Mouse (Mus musculus) cerebellum, adult 2 months (tissue): ENCODE data around the gene Nphp4. TPM values are rescaled to one million over a fixed set of nuclear protein-coding genes. Genes with fewer than 3 reads are reported as not detected.

Experiments used
- DNase-seq, 2 experiments: peaks; one replicate each; pipeline ENCODE4 v3.0.0; 2021
- H3K27ac ChIP-seq: fragments of 200-500 bp; 2 replicates; pipeline ENCODE4 v1.5.1; 2012; ENCODE audit warnings: low read length, control low read depth, inconsistent platforms; ENCODE audit not compliant: insufficient read depth
- H3K27me3 ChIP-seq: fragments of 200-500 bp; 2 replicates; pipeline ENCODE4 v1.6.1; 2012; ENCODE audit warnings: inconsistent platforms, mild to moderate bottlenecking, low read length, moderate library complexity; ENCODE audit not compliant: control insufficient read depth, insufficient read depth
- H3K4me1 ChIP-seq: fragments of 200-500 bp; 2 replicates; pipeline ENCODE4 v1.6.1; 2011; ENCODE audit warnings: low read length; ENCODE audit not compliant: control insufficient read depth, insufficient read depth
- H3K4me3 ChIP-seq: fragments of 200-500 bp; replicated peaks from 2 replicates; pipeline ENCODE3; 2011; ENCODE audit warnings: mild to moderate bottlenecking, low read depth, low read length, control low read depth; ENCODE audit not compliant: insufficient read depth
- CTCF ChIP-seq: fragments of 200-500 bp; IDR thresholded peaks from 2 replicates; pipeline ENCODE4 v1.5.1; 2011; ENCODE audit warnings: low read depth, mild to moderate bottlenecking, control low read depth, low read length, moderate library complexity, borderline replicate concordance; ENCODE audit not compliant: insufficient read depth
- POLR2A ChIP-seq: fragments of 200-500 bp; IDR thresholded peaks from 2 replicates; pipeline ENCODE4 v1.6.1; 2011; ENCODE audit warnings: low read length, control low read depth, borderline replicate concordance; ENCODE audit not compliant: insufficient read depth
- WGBS: fragments of 180-500 bp; shearing (Covaris S2); methylation state at CpG from one replicate; pipeline ENCODE4 v1.1.7; 2018; 5-methylcytosine and 5-hydroxymethylcytosine counted together
- polyA plus RNA-seq: library from polyadenylated mRNA; depleted of rRNA; stranded (reverse); fragments of >200 nt; gene quantifications from 2 replicates; pipeline ENCODE4 v1.2.3, GENCODE M21; 2012; rRNA removed

Gene Nphp4
- polyA plus RNA-seq, 1 experiment: 8.7 TPM

DNA sequence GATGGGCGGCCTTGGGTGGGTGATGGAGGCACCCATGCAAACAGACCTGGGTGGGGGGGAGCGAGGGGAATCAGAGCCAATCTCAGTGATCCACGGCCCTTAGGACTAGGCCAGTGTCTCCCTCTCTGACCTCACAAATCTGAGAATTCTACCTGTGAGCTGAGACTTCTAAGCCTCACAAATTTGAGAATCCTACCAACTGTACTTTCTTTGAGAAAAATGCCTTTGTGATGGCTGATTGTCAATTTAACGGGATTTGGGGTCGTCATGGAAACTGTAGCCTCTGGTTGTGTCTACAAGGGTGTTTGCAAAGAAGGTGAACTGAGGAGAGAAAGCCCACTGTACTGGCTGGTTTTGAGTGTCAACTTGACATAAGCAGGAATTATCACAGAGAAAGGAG, 127.8 kb downstream of the Nphp4 start:
- no peaks in the 10 kb centered on the region for H3K4me1 ChIP-seq
- WGBS: 89% methylated on average over 5 of the region's 5 CpGs
- H3K4me3 ChIP-seq: no peak overlapping the region
- no peak for DNase-seq
- TF ChIP-seq CTCF (no peak), POLR2A (no peak)
- H3K27me3 ChIP-seq: no peaks in the 10 kb centered on the region
- no peak overlapping the region for H3K27ac ChIP-seq

DNA sequence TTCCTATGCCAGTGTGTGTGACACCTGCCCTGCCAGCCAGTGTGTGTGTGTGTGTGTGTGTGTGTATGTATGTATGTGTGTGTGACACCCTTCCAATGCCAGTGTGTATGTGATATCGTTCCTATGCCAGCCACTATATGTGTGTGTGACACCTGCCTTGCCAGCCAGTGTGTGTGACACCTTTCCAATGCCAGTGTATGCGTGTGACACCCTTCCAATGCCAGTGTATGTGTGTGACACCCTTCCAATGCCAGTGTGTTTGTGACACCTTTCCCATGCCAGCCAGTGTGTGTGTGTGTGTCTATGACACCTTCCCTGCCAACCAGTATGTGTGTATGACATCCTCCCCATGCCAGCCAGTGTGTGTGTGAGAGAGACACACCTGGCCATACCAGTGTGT, 132.7 kb downstream of the Nphp4 start:
- H3K27me3 ChIP-seq: no peaks in the 10 kb centered on the region
- TF ChIP-seq CTCF (no peak), POLR2A (no peak)
- WGBS: 88% methylated on average over 2 of the region's 2 CpGs
- H3K27ac ChIP-seq: no peak overlapping the region
- no peak for DNase-seq
- H3K4me3 ChIP-seq: no peak overlapping the region
- H3K4me1 ChIP-seq: no peaks in the 10 kb centered on the region

DNA sequence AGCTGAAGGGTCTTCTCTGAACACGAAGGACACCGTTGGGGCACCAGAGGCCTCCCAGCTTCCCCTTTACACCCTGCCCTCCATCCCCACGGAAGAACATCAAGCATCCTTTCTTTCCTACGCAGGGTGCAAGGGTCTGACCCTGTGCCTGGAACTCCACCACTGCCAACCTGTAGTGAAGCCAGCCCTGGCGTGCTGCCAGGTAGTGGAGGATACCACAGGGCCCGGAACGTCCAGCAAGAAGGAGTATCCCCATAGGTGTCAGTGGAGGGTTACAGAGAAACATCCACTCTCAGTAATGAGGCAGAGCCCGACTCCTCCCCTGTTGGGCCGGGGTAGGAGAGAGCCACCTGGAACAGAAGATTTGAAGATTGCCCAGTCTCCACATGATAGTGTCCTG, 133.5 kb downstream of the Nphp4 start:
- WGBS: 35% methylated on average over 9 of the region's 9 CpGs
- Histone ChIP-seq H3K27me3 (no peaks in the 10 kb centered on the region), H3K4me1 (no peaks in the 10 kb centered on the region), H3K27ac (no peak overlapping the region), H3K4me3 (no peak overlapping the region)
- DNase-seq: no peak
- no peak for TF ChIP-seq POLR2A
- no peak for TF ChIP-seq CTCF

Other genes starting within 250 kb of the Nphp4 start
- 29.9 and 31.4 TPM in 2 replicates for gene Gpr153, start 202.5 kb upstream of the Nphp4 start, polyA plus RNA-seq
- 55.1 and 62.7 TPM in 2 replicates for gene Hes3, start 185.0 kb upstream of the Nphp4 start, polyA plus RNA-seq
- 160 and 188 TPM in 2 replicates for gene Icmt, start 179.5 kb upstream of the Nphp4 start, polyA plus RNA-seq
- gene Rnf207, start 157.7 kb upstream of the Nphp4 start, polyA plus RNA-seq: 7.2 and 11.8 TPM in 2 replicates
- 162 and 187 TPM in 2 replicates for gene Rpl22, start 151.0 kb upstream of the Nphp4 start, polyA plus RNA-seq
- 20.9 and 25.9 TPM in 2 replicates for gene Chd5, start 138.1 kb upstream of the Nphp4 start, polyA plus RNA-seq
- 161 and 191 TPM in 2 replicates for gene Kcnab2, start 1.2 kb downstream of the Nphp4 start, polyA plus RNA-seq